Mouse (Mus musculus) hematopoietic stem cell, adult 5-6 weeks (primary cell): Measurements from ENCODE around the gene Htr5a. TPM values are rescaled to one million over a fixed set of nuclear protein-coding genes. Genes with fewer than 3 reads are reported as not detected.

Experiments
- ATAC-seq, 2 experiments: fragments of 125-278 bp in 1 of 2; replicated peaks in 1 of 2; 2 replicates each; pipeline ENCODE4 v1.8.0; 2016 to 2017; ENCODE audit warnings: inconsistent platforms in 2 of 2, mild to moderate bottlenecking in 2 of 2, moderate number of reproducible peaks in 2 of 2, low read depth in 1 of 2, moderate TSS enrichment in 1 of 2; ENCODE audit not compliant: low FRiP score in 2 of 2, poor library complexity in 2 of 2, severe bottlenecking in 2 of 2, insufficient read depth in 1 of 2, low TSS enrichment in 1 of 2
- total RNA-seq: library from RNA; stranded (forward); fragments of 172-1452, 232-1000 nt; gene quantifications from 2 replicates; pipeline ENCODE4 v1.2.3, GENCODE M21; 2017

The Htr5a gene
- total RNA-seq, 1 experiment from 2014 or later = not detected

GRCm38 (mm10) chr5:27875341-27876105, 33.6 kb downstream of the Htr5a start:
- ATAC-seq = no peak

GRCm38 (mm10) chr5:27878356-27878755, 36.4 kb downstream of the Htr5a start:
- ATAC-seq = no peak

- ATAC-seq = no peak
Observed at GRCm38 (mm10) chr5:27879726-27880125, 37.8 kb downstream of the Htr5a start.

- ATAC-seq = no peak
Observed at GRCm38 (mm10) chr5:27880329-27881036, 38.5 kb downstream of the Htr5a start.

GRCm38 (mm10) chr5:27881261-27881660, 39.3 kb downstream of the Htr5a start:
- ATAC-seq = no peak

GRCm38 (mm10) chr5:27888080-27888479, 46.1 kb downstream of the Htr5a start:
- no peak for ATAC-seq

- no peak for ATAC-seq
Observed at GRCm38 (mm10) chr5:27895961-27896360, 54.0 kb downstream of the Htr5a start.

- no peak for ATAC-seq
Observed at GRCm38 (mm10) chr5:27899756-27900155, 57.8 kb downstream of the Htr5a start.

- ATAC-seq = no peak
Observed at GRCm38 (mm10) chr5:27900186-27900585, 58.2 kb downstream of the Htr5a start.

Other genes starting within 250 kb of the Htr5a start
- 27.9 and 28.8 TPM in 2 replicates for gene Paxip1, start 50.5 kb upstream of the Htr5a start, total RNA-seq
- 46.3 and 85.8 TPM in 2 replicates for gene Insig1, start 229.2 kb downstream of the Htr5a start, total RNA-seq